Mouse (Mus musculus): Measurements from ENCODE around the gene Commd6.
"Not testable (repeated sequence)": the region's sequence is repeated elsewhere in the genome, so short reads cannot be mapped to it uniquely, and the experiment has no call there.

Gene Commd6

DNA sequence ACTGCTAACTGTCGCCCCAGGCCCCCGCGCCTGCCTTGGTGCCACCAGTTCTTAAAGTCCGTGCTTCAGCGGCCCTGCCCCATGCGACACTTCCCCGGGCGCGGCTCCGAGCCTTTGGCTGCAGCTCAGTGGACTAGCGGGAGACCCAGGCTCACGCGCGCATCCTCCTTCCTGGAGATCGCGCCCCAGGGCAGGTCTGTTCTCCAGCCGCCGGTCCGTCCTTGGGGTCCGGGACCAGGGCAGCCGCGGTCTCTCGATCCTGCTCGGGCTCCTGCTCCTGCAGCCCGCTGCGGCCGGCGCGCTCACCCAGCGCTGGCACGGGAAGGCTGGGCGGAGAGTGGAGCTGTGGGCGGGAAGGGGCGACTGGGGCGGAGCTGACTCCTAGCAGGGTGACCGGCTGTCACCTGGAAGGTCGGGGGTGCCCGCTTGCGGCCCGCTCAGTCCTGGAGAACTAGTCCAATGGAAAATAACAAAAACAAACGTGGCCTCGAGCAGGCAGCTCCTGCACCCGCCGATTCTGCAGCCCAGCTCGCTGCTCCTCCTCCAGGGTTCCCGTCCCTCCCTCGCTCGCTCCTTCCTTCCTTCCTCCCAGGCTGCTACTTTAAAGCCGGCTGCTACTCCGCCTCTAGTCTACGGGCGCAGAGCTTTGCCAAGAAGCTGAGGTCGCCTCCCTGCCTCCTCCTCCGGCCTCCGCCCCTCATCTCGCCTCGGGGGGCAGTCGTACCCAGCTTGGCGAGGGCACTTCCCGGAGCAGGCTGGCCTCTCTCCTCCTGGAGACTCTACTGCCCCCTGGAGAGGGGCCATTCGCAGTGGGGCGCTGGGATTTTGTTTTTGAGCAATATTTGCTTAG is 31.7 kb downstream of the Commd6 start, which contains the start of gene Tbc1d4:
Gene Tbc1d4, minus strand, starts transcription at position 673 of the 850 bp plus-strand sequence.
- peak; percentile 83 for DNase-seq

- peak; percentile 11 for DNase-seq
Measured at GRCm38 (mm10) chr14:101607631-101608518, 32.6 kb downstream of the Commd6 start.

DNA sequence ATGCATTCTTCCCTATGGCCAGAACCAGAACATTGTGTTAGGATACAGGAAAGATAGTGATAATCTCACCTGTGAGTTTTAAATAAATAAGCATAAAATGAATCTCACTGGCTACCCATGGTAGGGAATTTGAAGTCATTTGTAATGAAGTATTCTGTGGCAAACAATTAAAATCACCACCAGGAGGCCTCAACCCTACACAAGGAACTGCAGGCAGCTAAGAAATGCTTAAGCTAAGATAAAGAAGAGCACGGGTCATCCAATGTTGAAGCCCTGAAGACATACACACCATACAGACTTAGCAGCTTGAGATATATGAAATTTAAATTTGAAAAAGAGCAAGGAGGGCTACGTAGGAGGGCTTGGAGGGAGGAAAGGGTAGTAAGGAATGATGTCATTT is 34.6 kb downstream of the Commd6 start:
- no peak for DNase-seq

DNA sequence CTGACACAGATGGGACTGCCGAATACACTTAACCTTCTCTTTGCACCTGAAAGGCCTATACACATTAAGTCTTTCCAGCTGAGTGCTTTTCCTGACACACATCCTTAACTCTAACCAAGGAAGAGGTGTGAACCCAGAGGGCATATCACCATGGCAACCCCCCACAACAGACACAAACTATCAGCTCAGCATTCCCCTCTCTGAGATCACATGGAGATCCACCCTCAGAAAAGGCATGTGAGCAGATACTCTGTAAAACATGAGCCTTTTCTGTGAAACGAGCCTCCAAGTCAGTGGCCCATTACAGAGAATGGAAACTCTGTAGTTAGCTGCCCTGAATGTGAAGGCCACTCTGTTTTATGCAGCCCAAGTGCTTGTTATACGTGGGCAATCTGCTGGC is 37.6 kb downstream of the Commd6 start:
- DNase-seq, result no peak

DNA sequence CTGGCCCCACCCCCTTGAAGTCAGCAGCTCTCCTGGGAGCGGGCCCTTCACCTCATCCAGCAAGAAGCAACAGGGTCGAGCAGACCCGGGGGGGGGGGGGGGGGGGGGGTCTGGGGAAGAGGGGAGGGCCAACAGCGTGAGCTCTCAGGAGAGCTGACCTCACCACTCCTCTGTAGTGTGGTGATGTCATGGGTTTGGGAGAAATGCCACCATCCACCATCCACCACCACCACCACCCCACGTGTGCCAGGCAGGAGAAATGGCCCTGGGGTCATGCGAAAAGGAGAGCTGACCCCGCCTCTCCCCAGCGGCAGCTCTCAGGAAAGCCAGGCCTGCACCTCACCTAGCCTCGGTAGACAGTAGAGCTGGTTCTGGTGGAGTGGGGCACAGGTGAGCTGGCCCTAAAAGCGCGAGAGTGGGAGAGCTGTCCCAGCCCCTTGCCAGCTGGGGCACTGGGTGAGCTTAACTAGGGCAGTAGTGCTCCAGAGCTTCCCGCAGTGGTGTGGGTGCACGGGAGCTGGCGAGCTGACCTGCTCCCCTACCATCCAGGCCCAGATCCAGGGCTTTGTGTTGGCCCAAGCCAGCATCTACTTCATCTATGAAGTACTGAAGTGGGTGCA is 43.3 kb downstream of the Commd6 start:
- no peak for DNase-seq

DNA sequence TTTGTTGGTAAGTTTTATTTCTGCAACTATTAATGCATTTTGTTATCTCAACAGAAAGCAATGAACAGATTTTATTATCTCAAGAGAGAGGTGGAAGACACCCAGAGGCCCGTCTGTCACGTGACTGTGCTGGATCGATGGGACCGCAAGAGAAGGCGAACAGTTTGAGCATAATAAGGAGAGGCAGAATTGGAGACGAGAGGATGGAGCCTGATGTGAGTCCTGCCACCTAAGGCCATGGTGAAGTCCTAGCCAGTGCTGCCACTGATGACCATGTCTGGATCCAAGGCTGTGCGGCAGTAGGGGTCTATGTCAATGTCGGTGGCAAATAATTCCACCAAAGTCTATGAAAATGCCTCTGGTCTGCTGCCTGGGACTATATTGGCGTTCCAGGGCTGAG is 43.8 kb downstream of the Commd6 start:
- DNase-seq, result no peak

DNA sequence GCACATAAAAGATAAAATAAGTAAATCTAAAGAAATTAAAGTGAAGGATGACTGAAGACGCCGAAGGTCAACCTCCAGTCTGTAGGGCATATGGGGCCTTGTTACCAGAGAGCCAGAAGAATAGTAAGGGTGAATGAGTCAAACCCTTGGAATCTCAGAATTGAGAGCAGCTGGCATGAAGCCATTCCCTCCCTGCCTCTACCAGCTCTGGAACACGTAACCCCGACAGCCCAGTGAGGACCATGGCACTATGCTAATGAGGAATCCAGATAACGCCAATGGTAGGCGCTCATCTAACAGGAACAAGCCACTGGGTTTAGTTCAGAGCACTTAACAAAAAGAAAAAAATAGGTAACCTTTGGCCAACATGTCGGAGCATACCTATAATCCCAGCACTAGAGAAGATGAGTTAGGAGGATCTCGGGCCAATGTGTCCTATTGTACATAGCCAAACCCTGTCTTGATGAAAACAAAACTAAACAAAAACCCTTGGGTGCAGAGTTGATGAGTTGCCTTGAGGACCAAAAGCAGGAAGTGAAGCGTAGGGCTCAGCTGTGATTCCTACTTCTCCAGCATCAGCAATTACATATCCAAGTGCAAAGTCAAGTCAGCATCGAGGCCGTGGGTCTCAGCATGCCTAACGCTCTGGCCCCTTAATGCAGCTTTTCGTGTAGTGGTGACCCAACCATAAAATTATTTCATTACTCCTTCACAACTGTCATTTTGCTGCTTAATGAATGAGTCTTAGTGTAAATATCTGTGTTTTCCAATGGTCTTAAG is 45.0 kb downstream of the Commd6 start:
- DNase-seq, result no peak

- DNase-seq, result no peak
Measured at GRCm38 (mm10) chr14:101594001-101594400, 46.5 kb downstream of the Commd6 start.

GRCm38 (mm10) chr14:101593340-101593739 is 47.1 kb downstream of the Commd6 start:
- no peak for DNase-seq

DNA sequence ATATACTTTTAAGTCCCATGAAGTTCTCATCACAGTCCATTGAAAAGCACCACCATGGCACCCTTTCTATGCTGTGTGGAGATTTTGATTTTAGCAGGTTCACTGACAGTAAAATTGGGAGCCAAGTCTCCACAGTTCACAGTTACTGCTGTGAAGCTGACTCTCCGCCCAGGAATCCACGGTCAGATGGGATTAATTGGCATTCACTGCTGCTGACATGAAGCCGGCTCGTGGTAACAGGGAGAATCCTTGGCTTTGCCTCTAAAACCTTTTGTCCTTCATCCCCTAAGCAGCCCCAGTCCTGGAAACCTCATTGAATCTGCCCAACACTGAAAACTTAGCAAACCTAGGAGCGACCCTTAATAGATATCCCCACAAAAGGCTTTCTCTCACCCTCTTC is 49.4 kb downstream of the Commd6 start:
- DNase-seq, result no peak

DNA sequence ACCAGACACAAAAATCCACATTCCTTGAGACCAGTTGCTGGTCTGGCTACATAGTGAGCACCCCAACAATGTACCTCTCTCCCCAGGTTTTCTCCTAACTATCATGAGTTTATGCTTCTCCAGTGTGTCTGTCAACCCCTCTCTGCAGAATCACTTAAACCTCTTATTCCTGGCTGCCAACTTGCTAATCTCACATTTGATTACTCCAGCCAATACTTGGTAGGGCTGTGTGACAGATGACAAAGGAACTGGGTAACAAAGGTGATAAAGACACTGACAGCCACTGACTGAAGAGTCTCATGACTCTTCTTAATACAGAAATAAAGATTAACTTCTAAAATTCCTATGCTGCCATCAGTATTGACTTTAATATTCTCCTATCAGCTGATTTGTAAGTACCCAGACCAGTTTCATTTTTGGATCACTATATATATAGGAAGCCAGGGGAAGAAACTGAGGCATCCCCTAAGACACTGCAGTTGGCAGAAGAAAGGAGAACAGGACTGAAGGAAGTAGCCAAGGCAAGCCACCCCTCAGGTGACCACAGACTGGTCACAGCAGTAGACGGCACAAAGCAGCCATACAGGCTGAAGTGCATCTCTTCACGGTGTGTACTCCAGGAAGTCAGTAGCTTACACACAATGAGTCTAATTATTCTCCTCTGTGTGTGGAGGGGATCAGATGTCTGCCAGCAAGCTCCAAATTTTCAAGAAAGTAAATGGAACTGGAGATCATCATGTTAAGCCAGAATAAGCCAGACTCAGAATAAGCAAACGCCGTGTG is 52.1 kb downstream of the Commd6 start:
- not testable (repeated sequence) for DNase-seq

GRCm38 (mm10) chr14:101587366-101588040 is 53.0 kb downstream of the Commd6 start:
- DNase-seq, result not testable (repeated sequence)

DNA sequence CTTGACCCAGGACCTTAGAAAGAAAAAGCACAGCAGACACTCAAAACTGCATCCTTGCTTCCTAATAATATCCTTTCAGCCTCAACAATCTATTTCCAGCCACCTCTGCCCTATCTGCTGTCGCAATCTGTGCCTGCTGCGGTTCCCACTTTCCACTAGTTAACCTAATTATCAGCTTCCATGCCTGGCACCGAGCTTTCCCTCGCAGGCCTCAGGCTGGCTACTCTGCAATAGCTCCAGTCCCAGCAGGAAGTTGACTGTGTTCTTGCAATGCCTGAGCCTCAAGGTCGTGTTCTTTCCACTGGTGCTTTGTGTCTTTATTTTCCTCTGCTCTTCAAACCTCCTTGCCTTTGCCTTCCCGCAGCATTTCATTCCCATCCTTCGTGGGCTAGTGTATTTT is 54.4 kb downstream of the Commd6 start:
- no peak for DNase-seq
